Mouse (Mus musculus): ENCODE results near the gene Phf11a. TPM values are rescaled to one million over a fixed set of nuclear protein-coding genes. Genes with fewer than 3 reads are reported as not detected.

Gene Phf11a
- polyA plus RNA-seq, 1 experiment from 2014 or later, result not detected

DNA sequence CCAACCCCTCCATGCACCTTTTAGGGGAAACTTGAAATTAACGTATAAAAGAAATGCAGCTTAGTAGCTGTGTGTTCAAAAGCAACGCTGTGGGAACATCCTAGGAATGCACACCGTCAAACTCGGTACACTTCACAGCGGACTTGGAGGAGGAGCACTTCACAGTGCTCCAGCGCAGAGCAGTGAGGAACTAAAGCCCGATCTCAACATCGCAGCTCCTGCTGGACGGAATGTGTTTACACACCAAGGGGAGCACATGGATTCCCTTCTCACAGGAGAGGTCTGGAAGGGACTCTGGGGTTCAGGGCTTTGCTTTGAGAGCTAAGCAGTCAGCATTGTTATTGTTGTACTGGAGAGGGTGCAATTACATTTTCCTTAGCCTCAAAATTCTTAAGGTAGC is 63.7 kb downstream of the Phf11a start:
- Histone ChIP-seq H3K4me1 (replicated peaks) (no peaks in the 10 kb centered on the region), H3K27ac (no peak overlapping the region), H3K9ac (replicated peaks) (no peak overlapping the region), H3K4me2 (no peak overlapping the region), H3K36me3 (peaks cover 99% of the 10 kb centered on the region), H3K4me3 (replicated peaks) (no peak overlapping the region), H3K9me3 (peaks cover 8% of the 10 kb centered on the region), H3K27me3 (no peaks in the 10 kb centered on the region)
- 95% methylated on average over 9 of the region's 9 CpGs for WGBS
- ATAC-seq (ENCODE audit: insufficient number of reproducible peaks, insufficient read depth, low FRiP score, low TSS enrichment, low read depth), result no peak

DNA sequence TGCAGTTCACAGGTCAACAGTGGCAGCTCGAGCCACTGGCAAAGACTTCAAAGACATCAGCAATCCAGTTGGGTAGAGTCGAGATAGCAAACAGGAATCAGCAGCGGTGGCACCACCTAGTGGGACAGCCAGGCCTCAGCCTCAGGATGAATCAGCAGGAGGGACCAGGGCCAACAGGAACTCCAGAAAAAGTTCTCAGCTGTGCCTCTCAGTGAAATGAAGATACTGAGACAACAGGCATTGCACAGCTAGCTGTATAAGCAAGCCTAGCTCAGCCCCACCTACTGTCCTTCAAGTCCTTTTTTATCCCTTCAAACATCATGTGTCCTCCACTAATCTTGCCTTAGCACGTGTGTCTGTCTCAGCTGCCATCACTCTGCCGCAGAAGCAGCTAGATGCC is 65.3 kb downstream of the Phf11a start:
- Histone ChIP-seq H3K27ac (no peak overlapping the region), H3K36me3 (peaks cover 99% of the 10 kb centered on the region), H3K4me3 (replicated peaks) (no peak overlapping the region), H3K9ac (replicated peaks) (no peak overlapping the region), H3K4me1 (replicated peaks) (no peaks in the 10 kb centered on the region), H3K9me3 (no peaks in the 10 kb centered on the region), H3K27me3 (no peaks in the 10 kb centered on the region), H3K4me2 (no peak overlapping the region)
- ATAC-seq (ENCODE audit: insufficient number of reproducible peaks, insufficient read depth, low FRiP score, low TSS enrichment, low read depth), result no peak
- WGBS, result 69% methylated on average over 5 of the region's 5 CpGs

DNA sequence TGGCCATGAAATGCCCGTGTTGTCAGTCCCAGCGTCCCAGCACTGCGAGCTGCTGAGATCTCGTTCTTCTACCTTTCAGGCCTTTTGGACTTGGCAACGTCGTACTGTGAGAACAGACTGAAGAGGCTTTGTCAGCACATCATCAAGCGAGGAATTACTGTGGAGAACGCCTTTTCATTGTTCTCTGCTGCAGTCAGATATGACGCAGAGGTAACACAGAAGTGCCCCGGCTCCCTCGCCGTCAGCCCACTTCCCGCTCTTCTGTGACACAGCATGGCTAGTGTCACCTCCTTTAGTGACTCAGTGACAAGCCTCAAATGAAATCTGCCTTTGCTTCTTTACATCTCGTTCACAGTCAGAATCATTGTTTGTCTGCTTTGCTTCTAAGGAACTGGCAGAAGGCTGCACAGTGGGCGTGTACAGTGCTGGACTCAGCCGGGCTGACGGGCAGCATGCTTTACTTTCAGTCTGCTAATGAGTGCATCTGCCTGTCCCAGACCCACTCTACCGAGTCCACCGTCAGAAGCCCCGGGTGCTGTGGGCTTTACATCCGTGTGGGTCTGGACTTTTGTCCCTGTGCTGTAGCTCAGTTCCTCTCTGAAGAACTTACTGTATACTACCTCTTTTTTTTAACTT is 66.9 kb downstream of the Phf11a start:
- ATAC-seq (ENCODE audit: insufficient number of reproducible peaks, insufficient read depth, low FRiP score, low TSS enrichment, low read depth), result no peak
- Histone ChIP-seq H3K27ac (no peak overlapping the region), H3K4me2 (no peak overlapping the region), H3K36me3 (peaks cover 98% of the 10 kb centered on the region), H3K9me3 (no peaks in the 10 kb centered on the region), H3K27me3 (no peaks in the 10 kb centered on the region), H3K4me1 (replicated peaks) (no peaks in the 10 kb centered on the region), H3K4me3 (replicated peaks) (no peak overlapping the region), H3K9ac (replicated peaks) (no peak overlapping the region)
- WGBS, result 93% methylated on average over 21 of the region's 21 CpGs

DNA sequence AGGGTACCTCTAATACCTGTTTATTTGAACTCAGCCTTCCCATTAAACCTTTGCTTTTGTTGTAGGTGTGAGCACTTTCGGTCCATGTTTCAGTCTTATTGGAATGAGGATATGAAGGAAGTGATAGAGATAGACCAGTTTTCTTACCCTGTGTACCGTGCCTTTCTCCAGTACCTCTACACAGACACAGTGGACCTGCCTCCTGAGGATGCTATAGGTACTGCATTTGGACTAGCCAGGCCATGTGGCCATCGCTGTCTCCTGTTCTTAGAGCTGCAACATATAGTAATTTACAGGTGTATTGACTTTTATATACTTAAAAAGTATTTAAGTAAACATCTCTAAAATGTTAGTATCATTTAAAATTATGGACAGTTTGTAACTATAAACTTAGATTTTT is 67.5 kb downstream of the Phf11a start:
- H3K4me2 ChIP-seq, result no peak overlapping the region
- no peak overlapping the region for H3K27ac ChIP-seq
- H3K27me3 ChIP-seq, result no peaks in the 10 kb centered on the region
- WGBS, result 94% methylated on average over 3 of the region's 3 CpGs
- H3K9me3 ChIP-seq, result no peaks in the 10 kb centered on the region
- H3K36me3 ChIP-seq, result peaks cover 97% of the 10 kb centered on the region
- H3K9ac ChIP-seq (replicated peaks), result no peak overlapping the region
- H3K4me1 ChIP-seq (replicated peaks), result no peaks in the 10 kb centered on the region
- H3K4me3 ChIP-seq (replicated peaks), result no peak overlapping the region
- ATAC-seq (ENCODE audit: insufficient number of reproducible peaks, insufficient read depth, low FRiP score, low TSS enrichment, low read depth), result no peak

Other genes with a start within 250 kb of the Phf11a start
- not detected in 2 replicates for gene 1700129C05Rik, start 154.6 kb downstream of the Phf11a start, polyA plus RNA-seq (2016; fragmentation: Nextera tagmentation; extraction: Ambion mirVana)
- not detected in 2 replicates for gene Gm5142, start 118.8 kb downstream of the Phf11a start, polyA plus RNA-seq (2016; fragmentation: Nextera tagmentation; extraction: Ambion mirVana)
- gene Rcbtb1, start 96.3 kb downstream of the Phf11a start, polyA plus RNA-seq (2016; fragmentation: Nextera tagmentation; extraction: Ambion mirVana), result 113 and 115 TPM in 2 replicates
- not detected in 2 replicates for gene Gm6904, start 37.3 kb downstream of the Phf11a start, polyA plus RNA-seq (2016; fragmentation: Nextera tagmentation; extraction: Ambion mirVana)
- not detected in 2 replicates for gene Phf11b, start 43.8 kb upstream of the Phf11a start, polyA plus RNA-seq (2016; fragmentation: Nextera tagmentation; extraction: Ambion mirVana)
- 0.20 and 0.23 TPM in 2 replicates for gene Phf11d, start 67.9 kb upstream of the Phf11a start, polyA plus RNA-seq (2016; fragmentation: Nextera tagmentation; extraction: Ambion mirVana)
- 0.73 and 0.93 TPM in 2 replicates for gene Phf11c, start 97.9 kb upstream of the Phf11a start, polyA plus RNA-seq (2016; fragmentation: Nextera tagmentation; extraction: Ambion mirVana)
- 13.7 and 14.1 TPM in 2 replicates for gene Setdb2, start 143.4 kb upstream of the Phf11a start, polyA plus RNA-seq (2016; fragmentation: Nextera tagmentation; extraction: Ambion mirVana)
- 40.9 and 43.2 TPM in 2 replicates for gene Cab39l, start 143.4 kb upstream of the Phf11a start, polyA plus RNA-seq (2016; fragmentation: Nextera tagmentation; extraction: Ambion mirVana)